Mouse (Mus musculus) intestine, embryonic 16.5 days (tissue): ENCODE measurements at regions not wholly inside any gene's neighbourhood (a gene's known extent, or its start where the extent isn't known, plus 50 kb on each side); places are given as distances from the start of the nearest gene placed in this dataset.
A peak's percentile ranks its signal among the peaks of the same experiment; 100 is the strongest.

ENCODE experiments used
- ATAC-seq: fragments of 200-750 bp; cut with Nextera tagmentation; 2 replicates; pipeline ENCODE4 v1.8.0; 2017; ENCODE audit warnings: moderate TSS enrichment, moderate library complexity
- H3K27ac ChIP-seq: fragments of 300-500 bp; sonication (generic); 2 replicates; pipeline ENCODE4 v1.5.1; 2014; ENCODE audit warnings: mild to moderate bottlenecking, low read length
- H3K27me3 ChIP-seq: fragments of 300-500 bp; sonication (generic); replicated peaks from 2 replicates; pipeline ENCODE4 v1.6.1; 2014; ENCODE audit warnings: low read length, control low read depth, mixed read lengths; ENCODE audit not compliant: control insufficient read depth, insufficient read depth
- H3K36me3 ChIP-seq: fragments of 300-500 bp; sonication (generic); 2 replicates; pipeline ENCODE4 v1.6.1; 2014; ENCODE audit warnings: low read length, control low read depth; ENCODE audit not compliant: control insufficient read depth, insufficient read depth
- H3K4me1 ChIP-seq: fragments of 300-500 bp; sonication (generic); 2 replicates; pipeline ENCODE4 v1.6.1; 2014; ENCODE audit warnings: low read length, control low read depth, mixed read lengths; ENCODE audit not compliant: control insufficient read depth, insufficient read depth
- H3K4me2 ChIP-seq: fragments of 300-500 bp; sonication (generic); 2 replicates; pipeline ENCODE4 v1.6.1; 2014; ENCODE audit warnings: low read depth, low read length, control low read depth
- H3K4me3 ChIP-seq: fragments of 300-500 bp; sonication (generic); 2 replicates; pipeline ENCODE4 v1.5.1; 2014; ENCODE audit warnings: mild to moderate bottlenecking, low read length
- H3K9ac ChIP-seq: fragments of 300-500 bp; sonication (generic); 2 replicates; pipeline ENCODE4 v1.6.1; 2014; ENCODE audit warnings: low read depth, low read length
- H3K9me3 ChIP-seq: fragments of 300-500 bp; sonication (generic); 2 replicates; pipeline ENCODE4 v1.6.1; 2016; ENCODE audit warnings: low read length, control low read depth; ENCODE audit not compliant: control insufficient read depth
- WGBS: fragments of 180-500 bp; shearing (Covaris S2); extraction: QIAGEN DNeasy Blood & Tissue Kit; methylation state at CpG from one replicate; pipeline ENCODE4 v1.1.7; 2014; 5-methylcytosine and 5-hydroxymethylcytosine counted together

GRCm38 (mm10) chr9:63087195-63087594, 61.6 kb downstream of the Skor1 start:
- H3K4me1 ChIP-seq = peaks cover 12% of the 10 kb centered on the region
- no peak overlapping the region for H3K4me3 ChIP-seq
- no peak for ATAC-seq
- no peak overlapping the region for H3K27ac ChIP-seq
- no peaks in the 10 kb centered on the region for H3K9me3 ChIP-seq
- WGBS = 69% methylated on average over 4 of the region's 4 CpGs
- H3K9ac ChIP-seq = no peak overlapping the region
- H3K27me3 ChIP-seq = no peaks in the 10 kb centered on the region
- H3K4me2 ChIP-seq = no peak overlapping the region
- no peaks in the 10 kb centered on the region for H3K36me3 ChIP-seq

GRCm38 (mm10) chr9:63086671-63087070, 62.1 kb downstream of the Skor1 start:
- no peak overlapping the region for H3K4me2 ChIP-seq
- no peak overlapping the region for H3K27ac ChIP-seq
- H3K4me1 ChIP-seq = peaks cover 10% of the 10 kb centered on the region
- WGBS = 71% methylated on average over 1 of the region's 1 CpGs
- no peak overlapping the region for H3K4me3 ChIP-seq
- no peaks in the 10 kb centered on the region for H3K36me3 ChIP-seq
- no peak for ATAC-seq
- no peaks in the 10 kb centered on the region for H3K27me3 ChIP-seq
- no peaks in the 10 kb centered on the region for H3K9me3 ChIP-seq
- H3K9ac ChIP-seq = no peak overlapping the region

GRCm38 (mm10) chr9:63082830-63083229, 65.9 kb downstream of the Skor1 start:
- 82% methylated on average over 7 of the region's 7 CpGs for WGBS

GRCm38 (mm10) chr9:63082311-63082710, 66.5 kb downstream of the Skor1 start:
- ATAC-seq = no peak
- Histone ChIP-seq H3K4me1 (no peaks in the 10 kb centered on the region), H3K27ac (no peak overlapping the region), H3K4me2 (no peak overlapping the region), H3K9ac (no peak overlapping the region), H3K9me3 (no peaks in the 10 kb centered on the region), H3K27me3 (no peaks in the 10 kb centered on the region), H3K4me3 (no peak overlapping the region), H3K36me3 (no peaks in the 10 kb centered on the region)
- 77% methylated on average over 3 of the region's 3 CpGs for WGBS

More at GRCm38 (mm10) chr9:63082830-63083229, 65.9 kb downstream of the Skor1 start:
- Histone ChIP-seq H3K4me2 (no peak overlapping the region), H3K27ac (no peak overlapping the region), H3K4me1 (no peaks in the 10 kb centered on the region), H3K27me3 (no peaks in the 10 kb centered on the region), H3K9me3 (no peaks in the 10 kb centered on the region), H3K4me3 (no peak overlapping the region), H3K36me3 (no peaks in the 10 kb centered on the region), H3K9ac (no peak overlapping the region)
- no peak for ATAC-seq

GRCm38 (mm10) chr9:63080406-63080805, 68.4 kb downstream of the Skor1 start:
- Histone ChIP-seq H3K9me3 (no peaks in the 10 kb centered on the region), H3K4me3 (no peak overlapping the region), H3K36me3 (no peaks in the 10 kb centered on the region), H3K27ac (no peak overlapping the region), H3K4me1 (peaks cover 2% of the 10 kb centered on the region), H3K9ac (no peak overlapping the region), H3K27me3 (no peaks in the 10 kb centered on the region), H3K4me2 (no peak overlapping the region)
- ATAC-seq = no peak
- 78% methylated on average over 5 of the region's 5 CpGs for WGBS

GRCm38 (mm10) chr9:63075252-63075651, 73.5 kb downstream of the Skor1 start:
- Histone ChIP-seq H3K27ac (peak overlapping the region; percentile 4; the same call in 1 of the 2 replicates), H3K9me3 (no peaks in the 10 kb centered on the region), H3K4me2 (no peak overlapping the region), H3K9ac (no peak overlapping the region), H3K27me3 (no peaks in the 10 kb centered on the region), H3K4me1 (peaks cover 20% of the 10 kb centered on the region), H3K4me3 (no peak overlapping the region), H3K36me3 (no peaks in the 10 kb centered on the region)
- 33% methylated on average over 5 of the region's 5 CpGs for WGBS
- ATAC-seq = peak; percentile 62

- H3K27ac ChIP-seq = 0 out of 2 replicates have a peak overlapping the region, but pooled peaks have one; percentile 6
- 31% methylated on average over 7 of the region's 7 CpGs for WGBS
- H3K9me3 ChIP-seq = no peaks in the 10 kb centered on the region
- no peaks in the 10 kb centered on the region for H3K36me3 ChIP-seq
- H3K9ac ChIP-seq = no peak overlapping the region
- H3K27me3 ChIP-seq = no peaks in the 10 kb centered on the region
- no peak overlapping the region for H3K4me2 ChIP-seq
- H3K4me1 ChIP-seq = peaks cover 20% of the 10 kb centered on the region
- ATAC-seq = peak; percentile 86
- H3K4me3 ChIP-seq = no peak overlapping the region
Observed at GRCm38 (mm10) chr9:63074803-63075202, 74.0 kb downstream of the Skor1 start.

GRCm38 (mm10) chr9:63074023-63074750, 74.6 kb downstream of the Skor1 start:
- ATAC-seq = 0 out of 2 replicates have a peak, but pooled peaks have one; percentile 40
- Histone ChIP-seq H3K4me3 (no peak overlapping the region), H3K4me2 (no peak overlapping the region), H3K36me3 (no peaks in the 10 kb centered on the region), H3K27me3 (no peaks in the 10 kb centered on the region), H3K27ac (0 out of 2 replicates have a peak overlapping the region, but pooled peaks have one; percentile 39), H3K4me1 (peaks cover 20% of the 10 kb centered on the region), H3K9me3 (no peaks in the 10 kb centered on the region), H3K9ac (no peak overlapping the region)
- WGBS = 22% methylated on average over 10 of the region's 10 CpGs

- H3K4me3 ChIP-seq = no peak overlapping the region
- H3K27me3 ChIP-seq = no peaks in the 10 kb centered on the region
- no peak overlapping the region for H3K9ac ChIP-seq
- 33% methylated on average over 6 of the region's 6 CpGs for WGBS
- no peak overlapping the region for H3K4me2 ChIP-seq
- ATAC-seq = no peak
- H3K36me3 ChIP-seq = no peaks in the 10 kb centered on the region
- peaks cover 20% of the 10 kb centered on the region for H3K4me1 ChIP-seq
- no peak overlapping the region for H3K27ac ChIP-seq
- no peaks in the 10 kb centered on the region for H3K9me3 ChIP-seq
Observed at GRCm38 (mm10) chr9:63071032-63071431, 77.7 kb downstream of the Skor1 start.

- H3K4me3 ChIP-seq = no peak overlapping the region
- no peak overlapping the region for H3K4me2 ChIP-seq
- H3K4me1 ChIP-seq = peaks cover 14% of the 10 kb centered on the region
- no peaks in the 10 kb centered on the region for H3K36me3 ChIP-seq
- WGBS = 83% methylated on average over 6 of the region's 6 CpGs
- ATAC-seq = no peak
- H3K27ac ChIP-seq = no peak overlapping the region
- no peak overlapping the region for H3K9ac ChIP-seq
- H3K9me3 ChIP-seq = no peaks in the 10 kb centered on the region
- no peaks in the 10 kb centered on the region for H3K27me3 ChIP-seq
Observed at GRCm38 (mm10) chr9:63069919-63070318, 78.8 kb downstream of the Skor1 start.
